In genomic region chr4:49296434-49296833, GRCm38 (mm10) we compare ENCODE assay signal across 21 mouse cellular contexts.
DNase-seq lines count a peak whose midpoint lies in the region; ATAC-seq and TF ChIP-seq lines count a peak whose summit lies in the region.
"Had no signal": no experiment of that assay in that cellular context is flagged by ENCODE, and none has a peak within 500 bp of the region (broad histone marks: within the 10 kb centered on the region; RNA-seq: fewer than 3 reads in every experiment).

No protein-coding gene starts in this region.

- no peak for TF ChIP-seq POLR2A in liver, adult 2 months (IDR thresholded peaks at IDR 0.05; ENCODE audit: extremely low read depth, insufficient read depth, low read length)

- no peaks in the 10 kb centered on the region for H3K36me3 ChIP-seq in liver, adult 2 months (ENCODE audit: control insufficient read depth, insufficient read depth, low read length)
- no peaks in the 10 kb centered on the region for H3K36me3 ChIP-seq in kidney, embryonic 15.5 days
- H3K36me3 ChIP-seq: heart, embryonic 15.5 days; limb, embryonic 15.5 days; midbrain, embryonic 10.5 days had no signal

- peak; percentile 37 to 64 for DNase-seq in cerebellum, postnatal 10 days
- DNase-seq in cerebellum, postnatal 36 days: no peak
- DNase-seq in liver, adult 2 months (ENCODE audit: extremely low read depth, low read depth, low spot score): peak; percentile 19
- DNase-seq in liver: no peak
- DNase-seq in layer of hippocampus, adult 11-12 months (ENCODE audit: low spot score): peak; percentile 43
- DNase-seq in layer of hippocampus, postnatal 36 days: peak; percentile 32 to 37
- DNase-seq: adrenal gland, adult 8-10 months; cerebellum, adult 2 months; heart, adult 18-20 months; kidney, adult 9 months; kidney, postnatal 4 days; lung, adult 18-20 months; lung, postnatal 36 days; spleen, adult 18-20 months; thymus, adult 18-20 months had no signal

- WGBS in liver, adult 2 months: 46% methylated on average over 1 of the region's 1 CpGs
- 65% methylated on average over 1 of the region's 1 CpGs for WGBS in kidney, embryonic 15.5 days

- no peaks in the 10 kb centered on the region for H3K27me3 ChIP-seq in liver, adult 2 months (ENCODE audit: control insufficient read depth, insufficient read depth, low read length)
- no peaks in the 10 kb centered on the region for H3K27me3 ChIP-seq in kidney, embryonic 15.5 days
- H3K27me3 ChIP-seq: CH12.LX; heart, embryonic 15.5 days; limb, embryonic 15.5 days had no signal

- no peak overlapping the region for H3K27ac ChIP-seq in liver, adult 2 months (replicated peaks; ENCODE audit: insufficient read depth, low read depth, low read length)
- no peak overlapping the region for H3K27ac ChIP-seq in kidney, embryonic 15.5 days
- H3K27ac ChIP-seq: heart, embryonic 15.5 days; limb, embryonic 15.5 days; midbrain, embryonic 10.5 days had no signal

- H3K4me3 ChIP-seq in liver, adult 2 months (ENCODE audit: insufficient read depth, low read depth, low read length): no peak overlapping the region
- no peak overlapping the region for H3K4me3 ChIP-seq in kidney, embryonic 15.5 days (replicated peaks)
- H3K4me3 ChIP-seq: heart, embryonic 15.5 days; limb, embryonic 15.5 days; midbrain, embryonic 10.5 days had no signal

- H3K4me2 ChIP-seq in kidney, embryonic 15.5 days: no peak overlapping the region
- H3K4me2 ChIP-seq: heart, embryonic 15.5 days; limb, embryonic 15.5 days had no signal

- TF ChIP-seq CTCF in liver, adult 2 months (IDR thresholded peaks at IDR 0.05; ENCODE audit: low read depth, low read length): no peak

- ATAC-seq in kidney, embryonic 15.5 days (replicated peaks; ENCODE audit: low FRiP score): no peak
- no peak for ATAC-seq in monocyte, adult 5-6 weeks (replicated peaks; ENCODE audit: insufficient number of reproducible peaks, low FRiP score, low TSS enrichment, poor library complexity, severe bottlenecking)

- H3K9ac ChIP-seq in liver, adult 2 months (ENCODE audit: low read depth, low read length): no peak overlapping the region
- no peak overlapping the region for H3K9ac ChIP-seq in kidney, embryonic 15.5 days
- H3K9ac ChIP-seq: heart, embryonic 15.5 days; limb, embryonic 15.5 days had no signal

- no peaks in the 10 kb centered on the region for H3K9me3 ChIP-seq in kidney, embryonic 15.5 days (replicated peaks)
- H3K9me3 ChIP-seq: heart, embryonic 15.5 days; limb, embryonic 15.5 days; midbrain, embryonic 10.5 days had no signal

- peaks cover 1% of the 10 kb centered on the region; the same call in 1 of the 2 replicates for H3K4me1 ChIP-seq in liver, adult 2 months (ENCODE audit: control insufficient read depth, insufficient read depth, low read length)
- H3K4me1 ChIP-seq in kidney, embryonic 15.5 days: no peaks in the 10 kb centered on the region
- H3K4me1 ChIP-seq: heart, embryonic 15.5 days; limb, embryonic 15.5 days; midbrain, embryonic 10.5 days had no signal

- H3K79me2 ChIP-seq in liver, adult 2 months (ENCODE audit: control insufficient read depth, insufficient read depth, low read length): no peaks in the 10 kb centered on the region

Comparison
In these comparisons a context has a peak if more than half of its experiments do, and no peak if none do; other contexts are left out.
1. DNase-seq: peak in cerebellum, postnatal 10 days (2 of 2), liver, adult 2 months (single experiment), layer of hippocampus, adult 11-12 months (single experiment) and layer of hippocampus, postnatal 36 days (2 of 2); none in cerebellum, postnatal 36 days (0 of 2) and liver (single experiment).